Mouse (Mus musculus) embryonic facial prominence, embryonic 10.5 days (tissue): ENCODE results near the gene Yju2. TPM values are rescaled to one million over a fixed set of nuclear protein-coding genes. Genes with fewer than 3 reads are reported as not detected.
A peak's percentile ranks its signal among the peaks of the same experiment; 100 is the strongest.

Source experiments
- DNase-seq: peaks from one replicate; pipeline ENCODE4 v3.0.0-alpha.2; 2017; ENCODE audit warnings: low spot score
- H3K27ac ChIP-seq: fragments of 300-500 bp; sonication (generic); replicated peaks from 2 replicates; pipeline ENCODE4 v1.5.1; 2016; ENCODE audit warnings: mild to moderate bottlenecking
- H3K27me3 ChIP-seq: fragments of 300-500 bp; sonication (generic); replicated peaks from 2 replicates; pipeline ENCODE4 v1.6.1; 2016; ENCODE audit warnings: low read depth, mild to moderate bottlenecking; ENCODE audit not compliant: poor library complexity, severe bottlenecking
- H3K36me3 ChIP-seq: fragments of 300-500 bp; sonication (generic); replicated peaks from 2 replicates; pipeline ENCODE4 v1.6.1; 2016; ENCODE audit warnings: mild to moderate bottlenecking, moderate library complexity
- H3K4me1 ChIP-seq: fragments of 300-500 bp; sonication (generic); 2 replicates; pipeline ENCODE4 v1.6.1; 2016
- H3K4me3 ChIP-seq: fragments of 300-500 bp; sonication (generic); 2 replicates; pipeline ENCODE4 v1.5.1; 2016; ENCODE audit warnings: mild to moderate bottlenecking, moderate library complexity
- H3K9me3 ChIP-seq: fragments of 300-500 bp; sonication (generic); 2 replicates; pipeline ENCODE4 v1.6.1; 2016; ENCODE audit warnings: mild to moderate bottlenecking
- WGBS: fragments of 180-500 bp; shearing (Covaris S2); methylation state at CpG from one replicate; pipeline ENCODE4 v1.1.7; 2016; 5-methylcytosine and 5-hydroxymethylcytosine counted together
- polyA plus RNA-seq: library from polyadenylated mRNA; unstranded; fragments of >200 nt; fragmentation: Nextera tagmentation; extraction: Ambion mirVana; gene quantifications from 2 replicates; pipeline ENCODE4 v1.2.1, GENCODE M21; 2016

The Yju2 gene
- polyA plus RNA-seq, 1 experiment from 2014 or later, result 28.7 TPM

GRCm38 (mm10) chr17:55952447-55953027 lies 6.4 kb upstream of the Yju2 start, which contains the start of gene Ebi3:
Gene Ebi3, plus strand, starts transcription at chr17:55952640.
- WGBS, result 77% methylated on average over 6 of the region's 6 CpGs
- no peak within 1 kb of the TSS for H3K27ac ChIP-seq
- no peak within 1 kb of the TSS for H3K4me3 ChIP-seq
- H3K36me3 ChIP-seq, result no peaks in the 10 kb centered on the region
- H3K9me3 ChIP-seq, result no peaks in the 10 kb centered on the region
- peaks cover 25% of the 10 kb centered on the region for H3K27me3 ChIP-seq
- DNase-seq, result no peak
- peaks cover 16% of the 10 kb centered on the region for H3K4me1 ChIP-seq

GRCm38 (mm10) chr17:55953751-55954150 lies 5.1 kb upstream of the Yju2 start:
- 84% methylated on average over 6 of the region's 6 CpGs for WGBS
- H3K27ac ChIP-seq, result no peak overlapping the region
- H3K4me1 ChIP-seq, result peaks cover 25% of the 10 kb centered on the region
- H3K4me3 ChIP-seq, result no peak overlapping the region
- H3K9me3 ChIP-seq, result no peaks in the 10 kb centered on the region
- no peaks in the 10 kb centered on the region for H3K36me3 ChIP-seq
- no peak for DNase-seq
- H3K27me3 ChIP-seq, result peaks cover 25% of the 10 kb centered on the region

GRCm38 (mm10) chr17:55954229-55954628 lies 4.7 kb upstream of the Yju2 start:
- WGBS, result 42% methylated on average over 16 of the region's 16 CpGs
- Histone ChIP-seq H3K9me3 (no peaks in the 10 kb centered on the region), H3K4me1 (peaks cover 25% of the 10 kb centered on the region), H3K27ac (no peak overlapping the region), H3K4me3 (no peak overlapping the region), H3K27me3 (peaks cover 25% of the 10 kb centered on the region), H3K36me3 (no peaks in the 10 kb centered on the region)
- DNase-seq, result no peak

GRCm38 (mm10) chr17:55956129-55956528 lies 2.8 kb upstream of the Yju2 start:
- peak; percentile 89 for DNase-seq
- 0 out of 2 replicates have a peak overlapping the region, but pooled peaks have one; percentile 58 for H3K27ac ChIP-seq

GRCm38 (mm10) chr17:55956591-55956990 lies 2.3 kb upstream of the Yju2 start:
- no peak for DNase-seq
- H3K4me3 ChIP-seq, result peak overlapping the region; percentile 67
- no peaks in the 10 kb centered on the region for H3K9me3 ChIP-seq
- H3K27me3 ChIP-seq, result peaks cover 25% of the 10 kb centered on the region
- H3K36me3 ChIP-seq, result peaks cover 12% of the 10 kb centered on the region
- H3K27ac ChIP-seq, result 0 out of 2 replicates have a peak overlapping the region, but pooled peaks have one; percentile 58
- WGBS, result 40% methylated on average over 6 of the region's 6 CpGs
- peaks cover 33% of the 10 kb centered on the region for H3K4me1 ChIP-seq

More at GRCm38 (mm10) chr17:55956129-55956528, 2.8 kb upstream of the Yju2 start:
- peak overlapping the region; percentile 67 for H3K4me3 ChIP-seq
- H3K9me3 ChIP-seq, result no peaks in the 10 kb centered on the region
- 1% methylated on average over 26 of the region's 26 CpGs for WGBS
- peaks cover 33% of the 10 kb centered on the region for H3K4me1 ChIP-seq
- peaks cover 25% of the 10 kb centered on the region for H3K27me3 ChIP-seq
- peaks cover 7% of the 10 kb centered on the region for H3K36me3 ChIP-seq

- peaks cover 25% of the 10 kb centered on the region for H3K27me3 ChIP-seq
- H3K36me3 ChIP-seq, result peaks cover 18% of the 10 kb centered on the region
- peak overlapping the region; percentile 67 for H3K4me3 ChIP-seq
- DNase-seq, result peak; percentile 81
- H3K9me3 ChIP-seq, result no peaks in the 10 kb centered on the region
- H3K4me1 ChIP-seq, result peaks cover 33% of the 10 kb centered on the region
- H3K27ac ChIP-seq, result peak overlapping the region; percentile 49; the same call in 1 of the 2 replicates
- WGBS, result 15% methylated on average over 9 of the region's 9 CpGs
Observed at GRCm38 (mm10) chr17:55957168-55957567, 1.7 kb upstream of the Yju2 start.

- 82% methylated on average over 13 of the region's 13 CpGs for WGBS
- peak overlapping the region; percentile 92 for H3K27ac ChIP-seq
Observed at GRCm38 (mm10) chr17:55957726-55958583, 944 bp upstream of the Yju2 start.

GRCm38 (mm10) chr17:55958584-55958886 lies 364 bp upstream of the Yju2 start:
- 29% methylated on average over 2 of the region's 2 CpGs for WGBS
- DNase-seq, result no peak
- Histone ChIP-seq H3K4me3 (peak overlapping the region; percentile 65), H3K9me3 (no peaks in the 10 kb centered on the region), H3K27ac (peak overlapping the region; percentile 92), H3K36me3 (peaks cover 29% of the 10 kb centered on the region), H3K27me3 (peaks cover 20% of the 10 kb centered on the region), H3K4me1 (peaks cover 33% of the 10 kb centered on the region)

More at GRCm38 (mm10) chr17:55957726-55958583, 944 bp upstream of the Yju2 start:
- no peaks in the 10 kb centered on the region for H3K9me3 ChIP-seq
- H3K27me3 ChIP-seq, result peaks cover 20% of the 10 kb centered on the region
- no peak for DNase-seq
- H3K36me3 ChIP-seq, result peaks cover 23% of the 10 kb centered on the region
- H3K4me3 ChIP-seq, result peak overlapping the region; percentile 67
- H3K4me1 ChIP-seq, result peaks cover 33% of the 10 kb centered on the region

- WGBS, result 79% methylated on average over 10 of the region's 10 CpGs
- no peak for DNase-seq
Observed at GRCm38 (mm10) chr17:55959946-55960740, 1.2 kb downstream of the Yju2 start.

GRCm38 (mm10) chr17:55960791-55961190 lies 1.9 kb downstream of the Yju2 start:
- Histone ChIP-seq H3K27ac (no peak overlapping the region), H3K36me3 (peaks cover 51% of the 10 kb centered on the region), H3K4me1 (peaks cover 32% of the 10 kb centered on the region), H3K9me3 (no peaks in the 10 kb centered on the region), H3K4me3 (no peak overlapping the region), H3K27me3 (no peaks in the 10 kb centered on the region)
- DNase-seq, result no peak

More at GRCm38 (mm10) chr17:55959946-55960740, 1.2 kb downstream of the Yju2 start:
- Histone ChIP-seq H3K36me3 (peaks cover 45% of the 10 kb centered on the region), H3K4me1 (peaks cover 33% of the 10 kb centered on the region), H3K9me3 (no peaks in the 10 kb centered on the region), H3K27me3 (peaks cover 6% of the 10 kb centered on the region), H3K4me3 (peak overlapping the region; percentile 65), H3K27ac (peak overlapping the region; percentile 92)

GRCm38 (mm10) chr17:55961631-55962030 lies 2.7 kb downstream of the Yju2 start:
- Histone ChIP-seq H3K27me3 (no peaks in the 10 kb centered on the region), H3K27ac (no peak overlapping the region), H3K4me1 (peaks cover 24% of the 10 kb centered on the region), H3K9me3 (no peaks in the 10 kb centered on the region), H3K36me3 (peaks cover 59% of the 10 kb centered on the region), H3K4me3 (no peak overlapping the region)
- WGBS, result 96% methylated on average over 7 of the region's 7 CpGs
- no peak for DNase-seq

- Histone ChIP-seq H3K9me3 (no peaks in the 10 kb centered on the region), H3K27me3 (no peaks in the 10 kb centered on the region), H3K4me1 (peaks cover 19% of the 10 kb centered on the region), H3K4me3 (0 out of 2 replicates have a peak overlapping the region, but pooled peaks have one; percentile 2), H3K27ac (no peak overlapping the region), H3K36me3 (peaks cover 75% of the 10 kb centered on the region)
- WGBS, result 88% methylated on average over 14 of the region's 14 CpGs
- peak; percentile 8 for DNase-seq
Observed at GRCm38 (mm10) chr17:55963171-55963570, 4.3 kb downstream of the Yju2 start.
